Mouse (Mus musculus) c-Kit-negative CD71-positive TER-119-positive erythroid progenitor cells, embryonic 14.5 days (primary cell): ENCODE measurements around the gene Ace3.
A peak's percentile ranks its signal among the peaks of the same experiment; 100 is the strongest.
"Not testable (repeated sequence)": the region's sequence is repeated elsewhere in the genome, so short reads cannot be mapped to it uniquely, and the experiment has no call there.

Experiments used
- DNase-seq: peaks from one replicate; pipeline ENCODE4 v3.0.0-alpha.2; 2013; ENCODE audit warnings: low read depth, low spot score

Gene Ace3

GRCm38 (mm10) chr11:105978232-105978631 is 16.2 kb upstream of the Ace3 start:
- DNase-seq: no peak

DNA sequence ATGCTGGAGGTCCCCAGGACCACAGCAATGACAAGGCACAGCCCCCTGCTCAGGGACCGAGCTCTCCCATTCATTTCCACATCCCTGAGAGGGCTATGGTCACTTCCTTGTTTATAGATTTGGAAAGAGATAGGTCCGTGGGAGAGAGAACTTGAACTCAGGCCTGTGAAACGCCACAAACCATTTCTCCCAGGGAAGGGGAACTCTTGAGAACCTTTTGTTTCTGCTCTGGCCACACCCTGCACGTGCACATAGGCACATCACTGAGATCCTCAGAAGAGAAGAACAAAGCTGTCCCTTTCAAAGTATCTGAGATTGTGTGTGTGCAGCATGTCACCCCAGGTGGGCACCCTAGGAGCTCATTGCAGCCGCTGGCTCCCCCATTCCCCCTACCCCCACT is 15.8 kb upstream of the Ace3 start:
- DNase-seq: no peak

- DNase-seq: no peak
Measured at GRCm38 (mm10) chr11:105984452-105984851, 10.0 kb upstream of the Ace3 start.

- no peak for DNase-seq
Measured at GRCm38 (mm10) chr11:105987446-105987845, 7.0 kb upstream of the Ace3 start.

DNA sequence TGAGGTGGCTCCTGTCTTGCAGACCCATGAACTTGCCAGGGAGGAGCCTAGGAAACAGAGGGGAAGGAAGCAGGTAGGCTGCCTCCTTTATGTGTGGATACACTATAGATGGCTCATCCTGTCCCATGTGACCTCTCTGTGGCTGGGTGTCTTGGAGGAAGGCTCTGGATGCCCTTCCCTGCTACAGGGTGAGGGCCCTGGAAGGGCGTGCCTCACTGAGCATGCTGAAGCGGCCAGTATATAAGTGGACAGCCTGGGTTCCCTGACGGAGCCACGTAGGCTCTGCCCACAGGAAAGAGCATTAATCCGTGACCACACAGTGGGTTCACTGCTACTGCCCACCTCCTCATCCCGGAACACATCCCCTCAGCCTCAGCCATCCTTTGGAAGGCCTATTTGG is 5.0 kb upstream of the Ace3 start:
- no peak for DNase-seq

GRCm38 (mm10) chr11:105990231-105990630 is 4.2 kb upstream of the Ace3 start:
- no peak for DNase-seq

- no peak for DNase-seq
Measured at GRCm38 (mm10) chr11:106000062-106000461, 5.6 kb downstream of the Ace3 start.

GRCm38 (mm10) chr11:106001718-106002117 is 7.2 kb downstream of the Ace3 start:
- DNase-seq: no peak

DNA sequence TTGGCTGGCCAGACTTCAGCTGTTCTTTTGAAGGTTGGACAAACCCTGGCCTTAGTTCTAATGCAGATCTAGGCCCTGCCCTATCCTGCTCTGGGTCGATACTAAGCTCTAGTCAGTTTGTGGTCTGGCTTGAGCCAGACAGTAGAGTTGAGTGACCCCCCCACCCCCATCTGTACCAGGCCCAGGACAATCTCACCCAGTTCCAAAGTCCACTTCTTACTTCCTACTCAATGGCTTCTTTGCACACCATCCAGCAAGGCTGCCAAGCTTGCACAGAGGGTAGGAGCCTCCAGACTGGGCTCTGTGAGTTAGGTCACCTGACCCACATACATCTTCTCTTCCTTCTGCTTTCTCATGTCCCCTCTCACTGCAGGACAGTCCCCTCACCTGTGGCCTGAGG is 10.1 kb downstream of the Ace3 start:
- no peak for DNase-seq

GRCm38 (mm10) chr11:106005970-106006369 is 11.5 kb downstream of the Ace3 start:
- DNase-seq: no peak

GRCm38 (mm10) chr11:106007821-106008220 is 13.3 kb downstream of the Ace3 start, which contains the start of gene Kcnh6:
Gene Kcnh6 (plus strand): TSS chr11:106008124.
- DNase-seq: no peak

GRCm38 (mm10) chr11:106012711-106013110 is 18.2 kb downstream of the Ace3 start:
- DNase-seq: no peak

- DNase-seq: no peak
Measured at GRCm38 (mm10) chr11:106013556-106014225, 19.2 kb downstream of the Ace3 start.

GRCm38 (mm10) chr11:106016440-106016839 is 22.0 kb downstream of the Ace3 start:
- no peak for DNase-seq

GRCm38 (mm10) chr11:106020051-106020763 is 25.7 kb downstream of the Ace3 start:
- DNase-seq: no peak

- DNase-seq: no peak
Measured at GRCm38 (mm10) chr11:106025774-106026173, 31.3 kb downstream of the Ace3 start.

DNA sequence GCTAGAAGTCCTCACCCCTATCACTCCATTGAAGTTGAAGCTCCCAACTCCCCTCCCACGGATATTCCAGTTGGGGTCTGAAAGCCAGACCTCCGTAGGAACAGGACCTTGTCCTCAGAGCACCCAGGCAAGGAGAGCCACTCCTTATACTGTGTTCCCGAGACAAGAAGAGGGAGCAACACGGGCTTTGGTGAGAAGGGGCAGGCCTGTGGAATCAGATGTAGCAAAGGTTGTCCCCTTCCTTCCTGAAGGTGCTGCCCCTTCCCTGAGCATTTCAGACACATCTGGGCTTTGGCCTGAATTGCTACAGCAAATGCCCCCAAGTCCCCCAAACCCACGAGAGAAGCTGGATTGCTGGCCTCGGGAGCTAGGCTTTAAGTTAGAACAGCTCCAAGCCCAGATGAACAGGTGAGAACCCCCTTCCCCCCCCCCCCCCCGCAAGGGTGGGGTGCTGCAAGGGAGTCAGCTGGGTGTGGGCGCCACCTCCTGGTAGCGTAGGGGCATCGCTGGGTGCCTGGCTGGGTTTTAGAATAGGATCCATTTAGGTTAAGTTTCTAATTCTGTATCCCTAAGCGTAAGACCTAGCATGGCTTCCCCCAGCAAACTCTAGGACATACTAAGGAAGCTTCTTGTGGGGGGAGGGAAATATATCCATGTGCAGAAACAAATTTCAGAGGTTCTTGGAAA is 32.1 kb downstream of the Ace3 start:
- no peak for DNase-seq

GRCm38 (mm10) chr11:106027607-106028006 is 33.1 kb downstream of the Ace3 start:
- DNase-seq: no peak

- DNase-seq: not testable (repeated sequence)
Measured at GRCm38 (mm10) chr11:106032074-106032473, 37.6 kb downstream of the Ace3 start.

DNA sequence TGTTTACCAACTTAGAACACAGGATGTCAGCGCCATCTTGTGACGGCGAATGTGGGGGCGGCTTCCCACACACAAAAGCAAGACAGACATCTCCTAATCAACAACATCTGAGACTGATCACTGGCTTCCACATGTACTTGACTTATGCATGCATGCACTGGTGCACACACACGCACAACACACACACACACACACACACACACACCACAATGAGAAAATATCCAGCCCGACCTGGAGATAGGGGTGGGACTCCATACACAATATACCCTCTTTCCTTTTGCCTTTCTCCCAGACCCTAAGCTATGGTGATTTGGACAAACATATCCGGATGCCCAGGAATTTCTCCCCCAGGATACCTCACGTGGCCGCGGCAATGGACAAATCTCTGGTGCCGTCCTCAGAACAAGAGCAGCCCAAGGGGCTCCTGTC is 39.0 kb downstream of the Ace3 start:
- DNase-seq: no peak

DNA sequence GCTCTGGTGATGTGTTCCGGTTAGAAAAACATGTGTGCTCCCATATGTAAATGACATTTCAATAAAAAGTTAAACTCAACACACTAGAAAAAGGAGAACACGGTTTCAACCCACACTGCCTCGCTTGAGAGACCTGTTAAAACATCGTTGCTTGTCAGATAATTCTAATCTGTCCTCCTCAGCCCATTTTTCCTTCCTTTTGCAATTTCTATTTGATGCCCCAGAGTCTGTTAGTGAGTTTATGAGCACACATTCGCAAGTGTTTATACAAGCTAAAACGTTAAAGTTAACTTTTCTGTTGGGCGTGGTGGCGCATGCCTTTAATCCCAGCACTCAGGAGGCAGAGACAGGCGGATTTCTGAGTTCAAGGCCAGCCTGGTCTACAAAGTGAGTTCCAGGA is 40.5 kb downstream of the Ace3 start:
- no peak for DNase-seq

GRCm38 (mm10) chr11:106036548-106037417 is 42.3 kb downstream of the Ace3 start, which contains the start of gene Dcaf7:
Gene Dcaf7 (plus strand): TSS chr11:106036872.
- DNase-seq: peak; percentile 99
